Mouse (Mus musculus) ovary, postnatal 36 days (tissue): ENCODE measurements at regions not wholly inside any gene's neighbourhood (a gene's known extent, or its start where the extent isn't known, plus 50 kb on each side); places are given as distances from the start of the nearest gene placed in this dataset.

Experiments used
- DNase-seq: peaks from one replicate; pipeline ENCODE4 v3.0.0; 2022; ENCODE audit warnings: low spot score, mixed read lengths

GRCm38 (mm10) chr5:77487837-77488827 is 80.3 kb upstream of the Igfbp7 start:
- DNase-seq: peak; percentile 17

GRCm38 (mm10) chr5:77483053-77483717 is 75.3 kb upstream of the Igfbp7 start:
- DNase-seq: no peak

DNA sequence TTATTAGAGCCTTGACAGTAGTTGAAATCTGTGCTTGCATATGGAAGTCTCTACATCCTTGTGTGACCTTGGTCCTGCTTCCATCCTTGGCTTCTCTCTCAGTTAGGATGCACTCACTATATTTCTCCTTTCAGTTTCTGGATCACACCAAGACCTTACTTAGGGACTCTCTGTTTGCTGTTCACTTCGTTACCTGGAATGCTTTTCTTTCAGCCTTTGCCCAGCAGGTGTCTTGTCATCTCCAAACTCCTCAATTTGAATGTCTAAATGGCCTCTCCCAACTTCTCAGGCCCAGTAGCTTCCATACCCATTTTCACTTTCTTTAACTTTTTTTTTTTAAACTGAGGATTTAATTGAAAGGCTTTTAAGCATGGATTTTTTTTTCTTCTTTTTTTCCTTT is 74.0 kb upstream of the Igfbp7 start:
- DNase-seq: no peak

DNA sequence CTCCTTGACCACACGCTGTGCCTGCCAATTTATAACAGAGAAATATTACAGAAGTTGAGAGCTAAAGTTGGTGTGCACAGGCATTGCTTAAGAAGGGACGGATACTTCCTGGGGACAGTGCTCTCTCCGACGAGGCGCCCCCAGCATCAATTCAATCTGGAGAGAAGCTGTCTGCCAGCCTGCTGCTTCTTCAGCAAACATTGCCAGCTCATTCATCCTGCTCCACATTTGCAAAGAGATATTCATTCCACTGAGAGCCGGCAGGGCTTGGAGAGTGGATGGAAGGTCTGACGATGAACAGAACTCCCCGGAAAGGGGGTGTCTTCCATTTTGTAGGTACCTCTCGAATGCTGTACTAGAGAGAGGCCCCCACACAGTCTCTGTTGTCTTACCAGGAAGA is 70.0 kb upstream of the Igfbp7 start:
- DNase-seq: no peak

- no peak for DNase-seq
These were observed 66.2 kb upstream of the Igfbp7 start for GRCm38 (mm10) chr5:77473896-77474486.

- DNase-seq: no peak
These were observed 61.5 kb upstream of the Igfbp7 start for GRCm38 (mm10) chr5:77469236-77469766.

DNA sequence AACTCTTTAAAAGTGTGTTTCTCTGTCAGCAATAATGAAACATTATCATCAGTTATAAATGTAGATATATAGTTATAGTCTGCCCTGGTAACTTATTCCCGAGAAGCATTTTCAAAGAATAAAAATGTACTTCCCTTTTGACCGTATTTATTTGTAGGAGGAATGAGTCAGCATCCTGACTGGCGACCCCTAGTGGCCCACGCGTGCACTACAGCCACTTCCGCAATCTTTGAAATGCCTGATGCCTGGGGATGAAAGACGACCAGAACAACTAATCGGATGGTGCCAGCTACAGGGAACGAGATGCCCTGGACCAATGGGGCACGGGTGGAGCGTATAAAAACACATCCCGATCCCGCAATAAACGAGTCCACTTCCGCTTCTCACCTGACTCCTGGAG is 60.6 kb upstream of the Igfbp7 start:
- peak; percentile 55 for DNase-seq

- peak; percentile 71 for DNase-seq
These were observed 57.2 kb upstream of the Igfbp7 start for GRCm38 (mm10) chr5:77464851-77465548.

GRCm38 (mm10) chr5:77459896-77460717 is 52.3 kb upstream of the Igfbp7 start:
- peak; percentile 92 for DNase-seq
